Mouse (Mus musculus) ovary, adult 10 weeks (tissue): ENCODE results near the gene Olfr154. TPM values are rescaled to one million over a fixed set of nuclear protein-coding genes. Genes with fewer than 3 reads are reported as not detected.

Experiments
- polyA plus RNA-seq: library from polyadenylated mRNA; stranded (reverse); fragments of 350-450 nt; fragmentation: Illumina TruSeq; extraction: RNeasy Lipid Tissue Mini Kit (QIAGEN cat#74804); gene quantifications from one replicate; pipeline ENCODE4 v1.2.3, GENCODE M21; 2014

Gene Olfr154
- polyA plus RNA-seq: not detected

DNA sequence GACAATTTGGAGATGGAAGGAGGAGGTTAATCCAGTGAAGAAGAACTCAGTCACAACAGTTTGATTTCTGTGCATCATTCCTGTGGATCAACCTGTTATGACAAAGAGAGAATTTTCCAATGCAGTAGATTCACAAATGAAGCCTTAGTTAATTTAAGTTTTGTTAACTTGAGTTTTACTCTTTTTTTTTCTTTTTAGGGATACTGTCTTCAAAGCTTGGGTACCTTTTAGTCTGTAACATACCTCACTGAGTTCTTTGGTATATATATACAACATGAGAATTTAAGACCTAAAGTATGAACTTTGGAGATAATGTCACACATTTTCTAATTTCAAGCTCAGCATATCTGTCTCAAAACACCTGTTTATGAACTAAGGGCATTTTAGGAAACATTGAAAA, at the start of gene Olfr154:
Olfr154 (minus strand) TSS at position 101 of the 400 bp plus-strand sequence.

DNA sequence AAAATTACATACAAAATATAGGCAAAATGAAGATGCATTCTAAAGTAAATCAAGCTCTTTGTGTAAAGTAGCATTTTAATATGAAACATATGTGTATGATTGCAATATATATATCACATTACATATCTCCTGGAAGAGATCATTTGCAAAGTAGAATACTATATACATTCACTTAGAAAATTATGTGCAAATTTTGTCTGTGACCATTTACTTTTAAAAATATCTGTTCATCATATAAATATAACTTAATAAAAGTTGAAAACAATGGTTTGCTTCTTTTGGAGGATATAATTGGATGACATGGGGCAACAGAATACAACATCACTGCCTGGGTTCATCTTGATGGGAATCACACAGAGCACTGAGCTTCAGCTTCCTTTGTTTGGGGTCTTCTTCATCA, 24.9 kb upstream of the Olfr154 start, which contains the start of gene Olfr1008:
Olfr1008 (plus strand) TSS at position 301 of the 400 bp plus-strand sequence.

DNA sequence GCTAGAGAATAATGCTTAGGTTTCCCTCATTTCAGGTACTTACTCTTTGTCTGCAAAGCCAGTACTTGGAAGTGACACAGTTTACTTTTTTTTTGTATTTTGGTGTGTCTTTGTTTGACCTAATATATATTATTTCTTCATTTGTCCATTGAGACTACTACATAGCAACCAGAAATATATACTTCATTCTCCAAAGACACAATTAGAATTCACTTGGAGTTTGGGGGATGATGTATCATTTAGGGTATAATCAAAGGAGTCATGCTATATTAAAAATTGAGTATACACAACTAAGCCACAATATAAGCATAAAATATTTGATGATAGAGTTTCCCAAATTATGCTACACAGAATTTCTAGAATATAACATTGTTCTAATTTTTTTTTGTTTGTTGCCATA, 14.4 kb upstream of the Olfr154 start, which contains the start of gene Olfr1006:
Olfr1006 (minus strand) TSS at position 101 of the 400 bp plus-strand sequence.

DNA sequence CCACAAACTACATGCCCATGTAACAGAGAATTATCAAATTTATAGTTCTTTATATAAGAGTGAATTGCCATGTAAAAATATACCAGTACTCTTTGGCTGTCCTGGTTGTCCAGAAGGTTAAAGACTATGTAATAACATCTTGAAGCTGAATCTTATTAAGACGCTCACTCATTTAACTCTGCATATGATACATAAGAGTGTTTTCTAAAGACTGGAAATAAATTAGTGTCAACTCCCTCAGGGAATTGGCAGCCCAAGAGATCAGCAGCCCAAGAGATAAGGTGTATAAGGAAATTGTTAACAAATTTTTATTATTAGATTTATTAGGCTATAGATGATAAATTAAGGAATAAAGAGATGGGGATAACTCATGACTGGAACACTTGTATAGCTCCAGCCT, 13.7 kb downstream of the Olfr154 start, which contains the start of gene Olfr1002:
Olfr1002 (minus strand) TSS at position 101 of the 400 bp plus-strand sequence.

Other genes starting within 250 kb of the Olfr154 start
- not detected for gene Olfr993, start 249.6 kb downstream of the Olfr154 start, polyA plus RNA-seq
- gene Olfr994, start 228.0 kb downstream of the Olfr154 start, polyA plus RNA-seq: not detected
- not detected for gene Olfr995, start 220.8 kb downstream of the Olfr154 start, polyA plus RNA-seq
- 60.5 TPM for gene 4833423E24Rik, start 145.4 kb downstream of the Olfr154 start, polyA plus RNA-seq
- gene Olfr996, start 85.2 kb downstream of the Olfr154 start, polyA plus RNA-seq: not detected
- gene Olfr998, start 75.5 kb downstream of the Olfr154 start, polyA plus RNA-seq: not detected
- gene Olfr1000, start 52.6 kb downstream of the Olfr154 start, polyA plus RNA-seq: not detected
- gene Olfr1002, start 13.8 kb downstream of the Olfr154 start, polyA plus RNA-seq: not detected
- not detected for gene Olfr1006, start 14.3 kb upstream of the Olfr154 start, polyA plus RNA-seq
- not detected for gene Olfr1008, start 25.0 kb upstream of the Olfr154 start, polyA plus RNA-seq
- gene Olfr1009, start 51.0 kb upstream of the Olfr154 start, polyA plus RNA-seq: not detected
- not detected for gene Olfr1012, start 98.3 kb upstream of the Olfr154 start, polyA plus RNA-seq
- gene Olfr1013, start 102.6 kb upstream of the Olfr154 start, polyA plus RNA-seq: not detected
- gene Olfr1014, start 108.3 kb upstream of the Olfr154 start, polyA plus RNA-seq: not detected
- not detected for gene Olfr1015, start 117.6 kb upstream of the Olfr154 start, polyA plus RNA-seq
- gene Olfr1016, start 138.1 kb upstream of the Olfr154 start, polyA plus RNA-seq: not detected
- not detected for gene Olfr1018, start 154.0 kb upstream of the Olfr154 start, polyA plus RNA-seq
- gene Olfr1019, start 181.0 kb upstream of the Olfr154 start, polyA plus RNA-seq: not detected
- gene Olfr1020, start 182.6 kb upstream of the Olfr154 start, polyA plus RNA-seq: not detected
- not detected for gene Olfr1022, start 204.1 kb upstream of the Olfr154 start, polyA plus RNA-seq
- not detected for gene Olfr1023, start 221.2 kb upstream of the Olfr154 start, polyA plus RNA-seq
- not detected for gene Olfr1024, start 240.6 kb upstream of the Olfr154 start, polyA plus RNA-seq